Mouse (Mus musculus): ENCODE measurements around the gene Bcorl1.
"Not testable (repeated sequence)": the region's sequence is repeated elsewhere in the genome, so short reads cannot be mapped to it uniquely, and the experiment has no call there.

Bcorl1 gene

DNA sequence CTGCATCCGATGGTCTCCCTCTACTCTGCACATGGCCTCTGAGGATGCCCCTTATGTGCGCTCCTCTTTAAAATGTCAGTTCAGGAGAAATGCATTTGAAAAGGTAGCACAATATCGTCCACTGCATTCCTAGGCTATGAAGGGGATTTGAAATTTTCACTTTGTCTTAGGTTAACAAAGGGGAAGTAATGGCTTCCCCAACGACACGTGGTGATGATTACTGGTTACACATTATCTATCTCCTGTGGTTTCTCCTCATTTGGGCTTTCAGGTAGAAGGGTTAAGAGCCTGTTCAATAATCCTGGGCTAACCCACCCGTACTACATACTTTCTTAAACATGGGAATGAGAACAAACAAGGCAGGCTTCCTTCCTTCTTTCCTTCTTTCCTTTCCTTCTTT, 48.2 kb downstream of the Bcorl1 start:
- no peak for DNase-seq (ENCODE audit: low read depth, low spot score)

DNA sequence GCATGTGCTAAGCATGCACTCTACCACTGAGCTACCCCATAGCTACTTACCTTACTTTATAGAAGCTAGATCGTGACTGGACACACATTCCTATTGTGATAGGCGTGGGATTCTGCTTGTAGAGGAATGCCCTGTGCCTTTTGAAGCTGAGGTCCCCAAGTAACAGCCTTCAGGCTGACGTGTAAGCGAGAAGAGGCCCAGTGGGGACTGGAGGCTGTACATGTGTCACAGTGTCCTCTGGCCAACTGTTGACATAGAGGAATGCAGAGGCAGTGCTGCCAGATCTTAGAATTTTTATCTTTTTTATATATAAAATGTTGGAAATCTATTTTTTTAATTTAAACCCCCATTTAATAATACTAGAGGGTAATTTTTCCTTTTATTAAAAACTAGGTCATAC, 58.8 kb downstream of the Bcorl1 start:
- no peak for DNase-seq (ENCODE audit: low read depth, low spot score)

DNA sequence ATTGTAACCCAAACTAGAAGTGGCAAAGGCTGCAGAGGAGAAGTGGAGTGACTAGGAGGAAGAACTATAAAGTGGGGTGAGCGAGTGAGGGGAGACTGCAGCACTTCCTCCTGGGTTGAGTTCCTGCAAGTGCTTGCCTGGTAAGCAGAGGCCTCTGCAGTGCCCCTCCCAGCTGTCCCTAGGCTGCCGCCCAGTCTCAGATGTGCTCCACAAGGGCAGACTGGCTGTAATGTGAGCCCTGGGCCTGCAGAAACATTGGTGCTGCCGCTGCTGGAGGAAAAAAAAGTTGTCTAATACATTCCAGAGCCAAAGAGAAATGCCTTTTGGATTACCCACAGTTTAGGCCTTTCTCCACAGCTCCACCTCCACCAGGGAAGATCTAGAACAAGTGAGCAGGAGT, 64.0 kb downstream of the Bcorl1 start:
- DNase-seq (ENCODE audit: low read depth, low spot score) = no peak

DNA sequence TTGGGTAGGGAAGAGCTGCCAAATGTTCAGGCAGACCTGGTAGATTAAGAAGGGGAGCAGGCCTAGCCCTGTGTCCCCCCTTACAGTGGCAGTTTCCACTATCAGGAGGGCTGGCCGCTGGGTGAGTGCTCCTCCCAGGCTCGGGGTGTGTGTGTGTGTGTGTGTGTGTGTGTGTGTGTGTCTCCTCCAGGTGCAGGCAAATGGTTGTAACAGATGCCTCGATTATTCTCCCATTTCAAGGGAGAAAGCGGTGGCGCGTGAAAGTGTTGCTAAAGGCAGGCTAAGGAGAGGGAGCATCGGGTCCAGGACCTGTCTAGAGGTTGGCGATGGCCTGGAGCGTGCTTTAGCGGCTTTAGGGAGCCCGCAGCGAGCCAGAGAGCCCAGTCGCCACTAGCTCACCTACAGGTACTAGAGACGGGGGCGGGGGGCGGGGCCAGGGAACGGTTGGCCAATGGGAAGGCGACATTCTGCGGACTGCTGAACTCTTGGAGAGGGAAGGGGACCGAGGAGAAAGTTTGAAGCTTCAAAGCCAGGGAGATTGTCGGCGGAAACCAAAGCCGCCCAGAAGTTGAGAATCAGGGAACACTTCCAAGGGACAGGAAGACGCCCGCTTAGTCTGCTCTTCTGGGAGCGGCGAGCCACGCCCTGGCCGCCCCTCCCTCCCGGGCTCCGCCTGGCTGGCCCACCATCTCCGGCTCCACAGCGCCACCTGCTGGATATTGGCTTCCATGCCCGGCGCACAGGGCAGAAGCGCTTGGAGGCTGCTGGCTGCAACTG, 68.6 kb downstream of the Bcorl1 start:
- peak; percentile 90 for DNase-seq (ENCODE audit: low read depth, low spot score)

DNA sequence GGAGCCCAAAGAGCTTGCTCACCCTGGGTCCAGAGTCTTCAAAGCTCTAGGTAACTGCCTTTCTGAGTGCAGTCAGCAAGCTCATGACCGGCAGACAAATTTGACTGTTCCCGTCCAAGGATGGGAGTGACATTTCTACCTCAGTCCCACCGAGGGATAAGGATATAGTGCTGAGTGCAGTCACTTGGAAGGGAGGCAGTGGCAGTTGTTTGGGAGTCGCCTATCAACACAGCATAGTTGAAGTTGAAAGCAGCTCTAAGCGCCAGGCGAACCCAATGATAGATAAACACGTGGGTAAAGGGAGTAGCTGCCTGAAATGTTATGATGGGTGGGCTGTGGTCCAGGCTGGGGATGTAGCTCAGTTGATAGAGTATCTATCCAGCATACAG, 69.2 kb downstream of the Bcorl1 start:
- no peak for DNase-seq (ENCODE audit: low read depth, low spot score)

DNA sequence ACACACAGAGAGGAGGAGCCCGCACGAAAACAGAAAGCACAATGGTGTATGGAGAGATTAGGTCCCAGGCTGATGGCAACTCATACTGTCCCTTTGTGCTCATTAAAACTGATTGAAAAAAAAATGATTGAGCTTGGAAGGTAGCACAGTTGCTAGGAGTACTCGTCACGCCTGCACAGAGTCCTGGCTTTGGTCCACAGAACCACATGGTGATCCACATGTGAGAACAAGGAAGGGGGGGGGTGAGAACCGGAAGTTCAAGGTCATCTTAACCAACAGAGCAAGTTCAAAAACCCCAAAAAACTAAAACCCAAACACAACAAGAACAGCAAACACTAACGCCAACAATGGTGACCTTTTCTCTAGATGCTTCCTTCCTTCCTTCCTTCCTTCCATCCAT, 71.5 kb downstream of the Bcorl1 start:
- no peak for DNase-seq (ENCODE audit: low read depth, low spot score)

DNA sequence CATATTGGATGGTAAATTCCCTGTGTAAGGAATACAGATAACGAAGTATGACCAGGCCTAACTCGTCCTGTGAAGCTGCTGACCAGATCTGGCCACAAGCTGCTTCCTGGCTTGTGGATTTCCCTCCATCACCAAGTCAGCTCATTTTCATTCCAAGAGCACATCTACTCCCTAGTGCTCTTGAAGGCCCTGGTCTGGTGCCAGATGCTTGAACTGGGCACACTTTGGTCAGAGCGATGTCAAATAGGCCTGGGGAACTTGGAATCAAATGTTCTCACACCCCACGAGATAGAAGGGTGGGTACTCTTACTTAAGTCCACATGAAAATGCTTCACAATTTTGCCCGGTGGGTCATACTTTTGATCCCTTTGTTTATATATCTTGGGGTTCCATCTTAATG, 73.1 kb downstream of the Bcorl1 start:
- DNase-seq (ENCODE audit: low read depth, low spot score) = no peak

DNA sequence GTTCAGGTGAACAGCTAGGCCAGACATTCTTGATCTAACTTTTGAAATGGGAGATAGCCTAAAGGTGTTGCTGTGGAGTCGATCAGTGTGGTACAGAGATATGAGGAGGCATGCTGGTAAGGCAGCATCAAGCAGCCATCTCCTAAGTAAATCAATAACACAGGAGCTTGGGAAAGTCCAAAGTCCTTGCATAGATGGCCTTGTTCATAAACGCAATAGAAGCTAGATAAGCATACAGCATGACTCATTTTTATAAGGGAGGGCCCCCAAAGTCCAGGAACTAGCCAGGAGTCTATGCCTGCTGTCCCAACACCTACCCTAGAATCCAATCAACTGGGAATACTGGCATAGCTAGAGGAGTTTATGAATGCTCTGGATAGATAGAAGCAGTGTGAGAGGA, 77.3 kb downstream of the Bcorl1 start:
- no peak for DNase-seq (ENCODE audit: low read depth, low spot score)

DNA sequence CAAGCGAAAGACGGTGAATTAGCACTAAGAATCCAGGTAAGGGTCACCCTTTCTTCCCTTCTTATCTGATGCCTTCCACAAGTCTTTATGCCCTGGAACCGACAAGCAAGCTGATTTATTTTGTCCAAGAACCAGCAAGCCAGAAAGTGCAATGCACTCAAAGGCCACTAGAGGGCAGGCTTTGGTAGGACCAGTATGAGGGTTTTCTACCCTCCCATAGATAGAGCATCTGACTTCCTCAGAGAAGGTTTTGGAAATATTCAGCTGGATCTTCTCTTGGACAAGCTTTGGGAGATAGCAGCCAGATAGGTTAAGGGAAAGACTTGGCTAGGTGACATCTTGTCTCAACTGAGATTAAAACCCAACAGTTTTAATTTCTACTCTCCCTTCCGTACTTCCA, 81.8 kb downstream of the Bcorl1 start:
- DNase-seq (ENCODE audit: low read depth, low spot score) = peak; percentile 84

DNA sequence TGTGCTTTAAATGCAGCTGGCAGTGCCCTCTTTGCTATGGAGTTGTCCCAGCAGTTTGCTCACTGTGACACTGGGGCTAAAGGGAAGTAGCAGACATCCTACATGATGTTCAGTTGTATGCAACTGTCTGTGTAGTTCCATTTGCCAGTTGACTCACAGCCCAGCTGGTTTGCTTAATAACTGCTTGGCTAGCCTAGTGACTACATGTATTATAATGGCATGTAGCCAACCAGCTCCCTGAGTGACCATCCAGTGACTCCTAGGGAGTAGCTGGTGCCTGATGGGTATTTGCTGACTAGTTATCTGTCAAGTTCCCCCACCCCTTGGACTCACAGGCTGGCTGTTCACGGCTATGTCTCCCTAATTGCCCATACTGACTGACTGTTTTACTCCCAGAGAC, 82.5 kb downstream of the Bcorl1 start:
- no peak for DNase-seq (ENCODE audit: low read depth, low spot score)

DNA sequence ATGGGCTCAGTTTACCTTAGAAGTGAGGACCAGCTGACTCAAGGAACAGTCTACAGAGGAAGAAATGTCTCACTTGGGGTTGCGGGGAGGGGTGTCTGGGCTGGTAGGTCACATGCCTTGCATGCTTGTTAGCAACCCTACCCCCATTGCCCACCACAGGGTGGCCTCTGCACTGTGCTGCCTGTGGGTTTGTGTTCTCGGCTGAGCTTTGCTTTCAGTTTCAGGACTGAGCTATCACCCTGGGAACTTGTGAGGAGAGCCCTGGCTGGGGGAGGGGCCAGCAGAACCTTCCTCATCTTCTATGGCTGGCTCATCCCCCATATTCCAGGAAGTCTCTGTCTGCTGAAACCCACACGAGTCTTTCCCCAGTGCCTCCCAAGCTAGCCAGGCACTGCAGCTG, 83.4 kb downstream of the Bcorl1 start:
- DNase-seq (ENCODE audit: low read depth, low spot score) = peak; percentile 85

DNA sequence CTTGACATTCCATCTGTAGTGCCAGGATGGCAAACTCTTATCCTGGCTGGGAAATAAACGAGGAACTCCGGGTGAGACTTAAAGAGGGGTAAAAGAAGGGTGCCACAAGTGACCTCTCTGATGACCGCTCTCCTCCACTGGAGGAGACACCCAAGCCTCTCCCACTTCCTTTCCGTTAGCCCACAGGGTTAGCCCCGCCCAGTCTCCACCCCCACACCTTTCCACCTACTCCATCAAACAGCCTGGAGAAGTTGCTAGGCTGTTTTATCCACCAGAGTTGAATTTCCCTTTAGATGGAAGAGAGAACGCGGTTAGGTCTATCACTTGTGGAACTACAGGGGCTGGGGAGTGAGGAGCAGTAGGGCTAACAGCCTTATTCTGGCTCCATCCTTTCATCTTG, 84.1 kb downstream of the Bcorl1 start:
- peak; percentile 50 for DNase-seq (ENCODE audit: low read depth, low spot score)

DNA sequence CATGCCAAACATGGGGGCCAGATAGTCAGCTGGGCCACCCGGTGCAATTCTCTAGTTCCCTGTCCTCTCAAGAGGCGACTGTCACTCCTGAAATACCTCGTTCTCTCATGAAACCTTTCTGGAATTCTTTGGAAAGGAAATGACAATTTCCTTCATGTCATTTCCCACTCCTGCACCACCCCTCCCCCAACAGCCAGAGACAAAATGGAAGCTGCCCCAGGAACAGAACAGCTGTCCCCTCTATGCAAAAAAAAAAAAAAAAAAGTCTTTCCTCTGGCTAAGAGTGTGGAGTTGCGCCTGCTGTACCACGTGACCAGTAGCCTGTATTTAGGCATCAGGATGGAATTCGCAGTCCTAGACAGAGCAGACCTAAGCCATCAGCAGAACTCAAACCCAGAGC, 87.1 kb downstream of the Bcorl1 start:
- no peak for DNase-seq (ENCODE audit: low read depth, low spot score)

DNA sequence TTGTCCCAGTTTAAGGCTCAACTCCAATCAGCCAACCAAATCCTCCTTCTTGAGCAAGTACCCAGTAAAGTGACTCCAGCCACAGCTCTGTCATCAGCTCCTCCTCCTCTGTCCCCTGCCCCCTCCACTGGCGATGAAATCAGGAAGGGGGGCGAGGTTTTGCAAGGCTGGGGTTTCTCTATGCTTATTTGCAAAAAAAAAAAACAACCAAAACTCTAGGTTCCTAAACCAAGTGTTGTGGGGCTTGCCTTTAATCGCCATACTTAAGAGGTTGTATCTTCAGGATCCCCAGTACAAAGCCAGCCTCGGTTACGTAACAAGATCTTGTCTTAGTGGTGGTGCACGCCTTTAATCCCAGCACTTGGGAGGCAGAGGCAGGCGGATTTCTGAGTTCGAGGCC, 87.5 kb downstream of the Bcorl1 start:
- DNase-seq (ENCODE audit: low read depth, low spot score) = peak; percentile 12

DNA sequence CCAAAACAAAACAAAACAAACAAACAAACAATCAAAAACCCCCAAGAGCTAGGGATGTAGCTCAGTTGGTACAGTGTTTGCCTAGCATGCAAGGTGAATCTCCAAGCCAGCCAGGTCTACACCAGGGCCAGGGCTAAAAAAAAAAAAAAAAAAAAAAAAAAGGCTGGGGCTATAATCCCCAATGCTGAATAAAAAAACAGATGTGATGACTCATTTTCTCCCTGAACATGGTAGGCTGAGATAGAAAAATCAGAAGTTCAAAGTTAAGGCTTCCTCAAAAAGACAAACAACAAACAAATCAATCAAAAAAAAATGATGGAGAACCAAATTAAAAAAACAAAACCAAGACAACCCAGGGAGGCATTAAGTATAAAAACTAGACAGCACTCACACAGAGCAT, 87.9 kb downstream of the Bcorl1 start:
- peak; percentile 17 for DNase-seq (ENCODE audit: low read depth, low spot score)

DNA sequence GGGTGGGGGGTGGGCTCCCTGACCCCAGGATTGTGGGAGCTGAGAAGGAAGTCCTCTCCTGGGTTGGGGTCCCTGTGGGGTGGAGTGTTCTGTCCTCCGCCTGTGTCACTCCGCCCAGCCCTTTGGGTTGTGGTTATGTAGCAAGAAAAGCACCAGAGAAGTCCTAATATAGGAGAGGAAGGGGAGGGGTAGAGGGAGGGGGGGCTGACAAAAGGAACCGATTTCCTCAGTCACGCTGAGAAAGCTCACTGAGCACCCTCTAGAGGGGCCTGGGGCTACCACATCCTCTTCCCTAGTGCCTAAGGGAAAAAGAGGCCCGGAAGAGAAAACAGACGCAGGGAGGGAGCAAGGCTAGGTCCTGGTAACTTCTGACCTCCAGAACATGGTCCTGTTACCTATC, 88.4 kb downstream of the Bcorl1 start:
- peak; percentile 71 for DNase-seq (ENCODE audit: low read depth, low spot score)

DNA sequence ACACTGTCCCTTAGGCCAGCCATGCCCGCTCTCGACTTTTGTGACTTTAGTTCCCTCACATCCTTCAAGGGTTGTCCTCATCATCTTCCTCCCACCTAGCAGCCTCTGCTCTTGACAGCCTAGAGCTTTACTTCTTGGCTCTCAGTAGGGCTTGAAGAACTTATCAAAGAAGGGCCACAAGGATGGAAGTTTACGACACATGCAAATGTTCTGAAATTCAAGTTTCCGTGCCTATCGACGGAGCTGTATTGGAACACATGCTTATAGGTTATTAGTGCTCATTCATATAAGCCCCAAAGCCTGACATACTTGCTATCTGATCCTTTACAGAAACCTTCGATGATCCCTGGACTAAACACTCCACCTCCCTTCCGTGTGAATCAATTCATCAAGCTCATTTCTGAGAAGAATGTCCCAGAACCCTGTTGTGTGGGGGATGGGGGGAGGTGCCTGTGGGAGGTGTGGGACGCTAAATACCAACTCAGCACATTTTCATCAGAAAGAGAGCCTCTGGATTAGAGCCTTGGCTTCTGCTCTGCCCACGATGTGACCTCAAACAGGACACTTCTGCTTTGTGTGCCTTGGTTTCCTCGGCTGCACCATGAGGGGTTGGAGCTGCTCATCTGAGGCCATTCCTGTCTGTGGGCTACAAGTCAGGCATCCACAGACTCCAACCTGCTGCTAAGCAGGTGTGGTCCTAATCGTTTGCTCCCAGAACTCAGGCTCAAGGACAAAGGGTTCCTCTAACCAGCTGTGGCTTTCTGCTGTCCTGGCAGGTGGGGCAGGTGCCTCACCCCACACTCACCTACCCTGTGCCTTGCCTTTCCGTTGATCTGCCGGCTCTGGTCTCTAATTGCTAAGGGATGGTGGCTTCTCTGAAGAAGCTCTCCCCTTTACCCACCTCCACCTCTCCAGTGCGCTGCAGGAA, 91.7 kb downstream of the Bcorl1 start:
- DNase-seq (ENCODE audit: low read depth, low spot score) = peak; percentile 45

DNA sequence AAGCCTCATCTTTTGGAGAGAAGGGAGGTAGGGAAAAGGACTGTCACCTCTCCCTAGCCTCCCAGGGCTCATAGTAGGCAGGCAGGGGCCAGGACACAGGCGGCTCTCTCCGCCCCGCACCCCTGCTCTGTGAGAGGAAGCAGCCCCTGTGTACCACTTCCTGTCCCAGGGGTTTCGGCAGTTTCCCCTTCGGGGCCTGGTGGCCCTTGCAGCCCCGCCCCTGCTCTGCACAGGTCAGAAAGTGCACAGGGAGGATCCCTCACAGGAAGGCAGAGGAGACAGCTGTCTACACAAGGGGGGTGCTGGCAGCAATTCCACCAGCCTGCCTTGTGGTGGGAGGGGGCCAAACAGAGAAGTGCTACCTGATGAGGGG, 92.4 kb downstream of the Bcorl1 start:
- peak; percentile 80 for DNase-seq (ENCODE audit: low read depth, low spot score)

DNA sequence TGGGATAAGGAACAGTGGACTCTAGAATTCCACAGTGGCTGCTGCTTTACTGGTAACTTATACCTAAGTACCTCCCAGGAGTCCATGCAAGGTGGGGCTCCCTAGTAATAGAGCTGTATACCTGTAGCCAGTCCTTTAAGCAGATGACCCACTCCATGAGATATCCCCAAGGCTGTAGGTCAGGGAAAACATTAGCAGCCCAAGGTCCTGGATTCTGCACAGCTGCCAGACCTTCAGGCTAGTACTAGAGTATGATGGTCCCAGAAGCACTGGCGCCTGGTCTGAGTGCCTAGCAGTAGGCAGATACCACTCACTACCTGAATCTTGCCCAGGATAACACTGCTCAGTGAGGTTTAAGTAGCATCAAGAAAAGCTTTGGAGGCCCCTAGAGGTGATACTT, 93.1 kb downstream of the Bcorl1 start:
- DNase-seq (ENCODE audit: low read depth, low spot score) = no peak

DNA sequence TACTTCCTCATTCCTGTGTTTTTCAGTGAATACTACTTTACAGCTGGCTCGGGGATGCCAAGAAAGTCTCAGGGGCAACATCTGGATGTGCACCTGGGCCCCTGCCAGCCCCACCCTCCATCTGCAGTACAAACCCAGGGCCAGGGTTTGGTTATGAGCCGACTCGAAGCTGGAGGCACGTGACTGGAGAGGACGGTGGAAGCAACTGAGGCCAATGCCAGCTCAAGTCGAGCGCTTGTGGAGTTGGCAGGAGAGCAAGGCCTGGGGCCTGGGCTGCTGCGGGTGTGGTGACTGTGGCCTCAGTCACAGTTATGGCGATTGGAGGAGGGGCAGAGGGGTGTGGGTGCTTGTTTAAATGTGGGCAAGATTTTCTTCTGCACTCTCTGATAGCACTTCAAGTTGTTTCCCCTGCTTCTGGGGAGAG, 94.3 kb downstream of the Bcorl1 start:
- no peak for DNase-seq (ENCODE audit: low read depth, low spot score)

DNA sequence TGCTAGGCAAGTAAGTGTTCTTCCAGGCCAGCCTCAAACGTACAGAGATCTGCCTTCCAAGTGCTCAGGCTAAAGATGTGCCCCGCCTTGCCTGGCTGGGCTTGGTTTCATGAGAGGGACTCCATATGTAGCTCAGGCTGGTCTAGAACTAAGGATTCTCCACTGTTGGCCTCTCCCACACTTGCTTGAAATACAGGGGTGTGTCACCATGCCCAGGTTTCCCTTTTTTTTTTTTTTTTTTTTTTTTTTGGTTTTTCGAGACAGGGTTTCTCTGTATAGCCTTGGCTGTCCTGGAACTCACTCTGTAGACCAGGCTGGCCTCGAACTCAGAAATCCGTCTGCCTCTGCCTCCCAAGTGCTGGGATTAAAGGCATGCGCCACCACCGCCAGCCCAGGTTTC, 94.9 kb downstream of the Bcorl1 start:
- not testable (repeated sequence) for DNase-seq (ENCODE audit: low read depth, low spot score)

DNA sequence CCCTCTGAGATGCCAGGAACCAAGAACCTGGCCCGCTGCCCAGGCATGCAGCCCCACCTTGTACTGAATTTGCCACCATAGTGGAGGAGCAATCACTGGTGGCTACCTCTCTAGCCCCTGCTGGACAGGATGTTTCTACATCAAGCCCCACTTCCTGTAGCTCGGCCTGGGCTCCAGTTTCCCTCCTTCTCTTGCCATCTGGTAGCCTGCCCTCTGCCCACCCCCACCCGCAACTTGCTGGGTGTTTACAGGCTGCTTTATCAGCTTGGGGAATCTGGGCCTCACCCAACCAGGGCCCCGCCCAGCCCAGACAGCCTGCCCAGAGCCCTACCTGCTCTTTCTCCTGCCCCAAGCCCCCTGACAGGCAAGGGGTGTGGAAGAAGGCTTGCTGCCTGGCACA, 97.9 kb downstream of the Bcorl1 start:
- peak; percentile 62 for DNase-seq (ENCODE audit: low read depth, low spot score)

DNA sequence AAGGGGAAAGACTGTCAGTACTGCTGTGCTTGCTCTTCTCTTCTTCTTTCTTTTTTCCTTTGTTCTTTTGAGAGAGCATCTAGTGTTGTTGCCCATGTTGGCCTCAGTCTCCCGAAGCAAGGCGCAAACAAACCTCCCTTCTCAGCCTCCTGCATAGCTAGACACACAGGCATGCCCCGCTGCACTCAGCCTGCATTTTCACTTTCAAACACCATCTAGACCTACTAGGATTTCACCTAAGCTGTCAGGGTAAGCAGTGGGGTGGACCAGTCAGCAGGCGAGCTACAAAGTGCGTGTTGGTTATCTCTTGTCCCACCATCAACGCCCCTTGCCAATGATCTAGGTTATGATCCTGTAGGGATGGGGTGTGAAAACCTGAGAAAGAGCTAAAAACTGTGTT, 100.4 kb downstream of the Bcorl1 start:
- no peak for DNase-seq (ENCODE audit: low read depth, low spot score)
